Mouse (Mus musculus) C3H10T1/2 (cell line): ENCODE measurements around the gene Dbr1. TPM values are rescaled to one million over a fixed set of nuclear protein-coding genes. Genes with fewer than 3 reads are reported as not detected.

Source experiments
- polyA plus RNA-seq, 2 experiments: library from polyadenylated mRNA; unstranded; fragments of >200 nt; fragmentation: generic; extraction: Trizol; gene quantifications; one replicate each; pipeline ENCODE4 v1.2.1; 2012; ENCODE audit warnings: missing spikeins in 2 of 2

Dbr1 gene
- polyA plus RNA-seq: 1 to 10 TPM; 1.8 to 6.8 TPM

DNA sequence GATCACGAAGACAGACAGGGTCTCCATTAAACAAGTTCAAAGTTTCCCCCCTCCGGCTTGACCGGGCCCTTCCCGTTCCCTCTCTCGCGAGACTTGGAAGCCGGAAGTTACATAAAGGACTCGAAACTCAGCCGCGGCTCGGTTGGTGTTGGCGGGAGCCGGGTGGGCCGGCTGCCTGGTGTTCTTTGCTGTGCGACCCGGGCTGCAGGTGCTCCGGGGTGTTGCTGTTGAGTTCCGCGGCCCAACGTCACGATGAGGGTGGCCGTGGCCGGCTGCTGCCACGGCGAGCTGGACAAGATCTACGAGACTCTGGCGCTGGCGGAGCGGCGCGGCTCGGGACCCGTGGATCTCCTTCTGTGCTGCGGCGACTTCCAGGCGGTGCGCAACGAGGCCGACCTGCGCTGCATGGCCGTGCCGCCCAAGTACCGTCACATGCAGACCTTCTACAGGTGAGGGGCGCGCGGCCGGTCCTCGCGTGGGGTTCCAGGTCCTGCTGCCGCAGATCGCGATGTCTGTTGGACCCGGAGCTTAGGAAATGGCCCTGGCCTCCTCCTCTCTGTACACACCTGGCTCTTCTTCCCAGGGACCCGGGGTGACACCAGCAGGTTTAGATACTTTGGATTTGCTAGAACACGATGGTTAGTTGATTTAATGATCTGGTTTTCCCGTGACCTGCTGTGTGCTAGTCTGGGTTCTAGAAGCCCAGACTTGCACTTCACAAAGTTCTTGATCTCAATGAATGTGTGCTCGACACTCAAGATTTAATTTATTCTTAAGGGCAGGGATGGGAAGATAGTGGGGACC, at the start of gene Dbr1:
Gene Dbr1, plus strand, starts transcription at position 123 of the 804 bp plus-strand sequence.

DNA sequence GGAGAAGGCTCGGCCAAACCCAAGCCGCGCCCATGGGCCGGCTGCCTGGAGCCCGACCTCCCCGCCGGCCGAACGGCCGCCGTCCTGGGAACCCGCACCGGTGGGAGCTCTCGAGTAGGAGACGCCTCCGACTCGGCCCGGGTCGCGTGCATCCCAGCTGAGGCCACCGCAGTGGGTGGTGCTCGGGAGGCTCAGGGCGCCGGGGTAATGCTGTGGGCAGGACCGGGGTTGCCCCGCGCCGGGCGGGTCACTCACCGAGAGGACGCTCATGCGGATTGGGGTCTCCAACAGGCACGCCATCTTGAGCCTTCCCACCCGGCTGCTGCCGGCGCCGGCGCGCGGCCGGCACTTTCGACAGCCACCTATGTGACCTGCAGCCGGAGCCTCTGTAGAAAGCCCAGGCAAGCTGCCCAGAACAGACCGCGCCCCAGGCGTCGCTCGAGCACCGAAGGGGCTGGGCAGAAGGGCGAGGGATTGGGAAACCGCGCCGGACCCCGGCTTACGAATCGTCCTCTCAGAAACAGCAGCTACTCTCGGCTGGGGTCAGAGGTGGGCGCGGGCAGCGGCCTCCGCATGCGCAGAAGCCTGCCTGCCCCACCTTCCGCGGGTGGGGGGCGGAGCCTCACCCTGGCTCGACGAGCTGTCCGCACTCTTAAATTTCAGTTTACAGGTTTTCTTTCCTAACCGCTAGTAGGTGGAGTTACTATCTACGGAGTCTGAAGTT, 7.1 kb upstream of the Dbr1 start, which contains the start of gene Armc8:
Gene Armc8, minus strand, starts transcription at position 553 of the 724 bp plus-strand sequence.

DNA sequence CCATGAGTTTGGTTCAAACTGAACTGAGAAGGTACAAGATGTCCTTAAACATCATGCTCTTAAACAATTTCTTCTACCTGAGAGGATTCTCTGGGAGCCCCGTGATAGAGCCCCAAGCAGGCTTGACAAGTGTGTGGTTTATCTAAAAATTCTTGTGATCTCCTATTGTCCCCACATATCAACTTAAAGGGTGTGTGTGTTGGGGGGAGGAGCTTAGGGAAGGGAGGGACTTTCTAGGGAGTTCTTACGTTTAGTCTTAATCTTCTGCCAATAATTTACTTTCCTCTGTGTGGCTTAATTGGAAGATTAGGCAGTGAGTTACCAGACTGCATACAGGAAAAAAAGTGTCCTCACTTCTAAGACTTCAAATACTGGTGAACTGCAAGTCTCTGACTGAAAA, 36.6 kb downstream of the Dbr1 start, which contains the start of gene A4gnt:
Gene A4gnt, plus strand, starts transcription at position 301 of the 400 bp plus-strand sequence.

DNA sequence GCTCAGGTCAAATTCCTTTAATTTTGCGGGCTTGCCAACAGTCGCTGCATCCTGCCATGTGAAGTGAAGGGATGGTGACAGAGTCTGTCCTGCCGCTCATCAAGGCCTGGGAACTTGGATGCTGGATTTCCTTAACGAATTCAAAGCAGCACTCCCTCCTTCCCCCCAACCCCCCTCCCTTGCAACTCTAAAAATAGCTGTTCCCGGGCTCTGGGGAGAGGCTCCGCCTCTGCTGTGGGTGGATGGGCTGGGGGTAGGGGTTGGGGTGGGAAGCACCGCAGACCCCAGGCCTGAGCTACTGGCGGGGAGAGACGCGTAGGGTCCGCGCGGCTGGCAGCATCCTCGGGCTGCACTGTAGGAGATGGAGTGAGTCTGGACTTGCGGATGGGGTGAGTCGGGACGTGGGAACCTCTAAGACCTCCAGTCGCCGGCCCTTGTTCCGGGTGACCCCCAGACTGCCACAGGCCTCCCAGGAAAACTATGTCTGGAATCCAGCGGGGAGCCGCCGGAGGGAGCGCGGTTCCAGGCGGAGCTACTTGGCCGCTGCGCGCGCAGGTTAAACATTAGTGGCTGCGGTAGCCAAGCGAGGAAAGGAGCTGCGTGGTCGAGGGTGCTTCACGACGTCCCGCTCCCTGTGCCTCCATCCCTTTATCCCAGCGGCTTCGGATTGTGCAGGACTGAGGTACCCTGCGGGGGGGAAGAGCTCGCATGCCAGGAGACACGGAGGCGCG, 53.8 kb downstream of the Dbr1 start, which contains the start of gene Dzip1l:
Gene Dzip1l, plus strand, starts transcription at position 216 of the 731 bp plus-strand sequence.

Other genes starting within 250 kb of the Dbr1 start
- gene Esyt3, start 217.2 kb upstream of the Dbr1 start, polyA plus RNA-seq: under 1 TPM; 0.02 to 0.37 TPM
- gene Mras, start 138.4 kb upstream of the Dbr1 start, polyA plus RNA-seq: 10 to 100 TPM; 24.2 to 41.8 TPM
- gene Nme9, start 124.3 kb upstream of the Dbr1 start, polyA plus RNA-seq: not detected
- gene Armc8, start 6.9 kb upstream of the Dbr1 start, polyA plus RNA-seq: 1 to 10 TPM in 1 of 2 experiments, under 1 TPM in 1; 0.54 to 4.5 TPM
- gene A4gnt, start 36.7 kb downstream of the Dbr1 start, polyA plus RNA-seq: not detected
- gene Dzip1l, start 53.7 kb downstream of the Dbr1 start, polyA plus RNA-seq: 1 to 10 TPM; 2.9 to 8.0 TPM
- under 1 TPM in 1 of 2 experiments, not detected in 1; 0.01 TPM for gene Cldn18, start 141.5 kb downstream of the Dbr1 start, polyA plus RNA-seq